Mouse (Mus musculus): ENCODE data around the gene Gm20388.

DNA sequence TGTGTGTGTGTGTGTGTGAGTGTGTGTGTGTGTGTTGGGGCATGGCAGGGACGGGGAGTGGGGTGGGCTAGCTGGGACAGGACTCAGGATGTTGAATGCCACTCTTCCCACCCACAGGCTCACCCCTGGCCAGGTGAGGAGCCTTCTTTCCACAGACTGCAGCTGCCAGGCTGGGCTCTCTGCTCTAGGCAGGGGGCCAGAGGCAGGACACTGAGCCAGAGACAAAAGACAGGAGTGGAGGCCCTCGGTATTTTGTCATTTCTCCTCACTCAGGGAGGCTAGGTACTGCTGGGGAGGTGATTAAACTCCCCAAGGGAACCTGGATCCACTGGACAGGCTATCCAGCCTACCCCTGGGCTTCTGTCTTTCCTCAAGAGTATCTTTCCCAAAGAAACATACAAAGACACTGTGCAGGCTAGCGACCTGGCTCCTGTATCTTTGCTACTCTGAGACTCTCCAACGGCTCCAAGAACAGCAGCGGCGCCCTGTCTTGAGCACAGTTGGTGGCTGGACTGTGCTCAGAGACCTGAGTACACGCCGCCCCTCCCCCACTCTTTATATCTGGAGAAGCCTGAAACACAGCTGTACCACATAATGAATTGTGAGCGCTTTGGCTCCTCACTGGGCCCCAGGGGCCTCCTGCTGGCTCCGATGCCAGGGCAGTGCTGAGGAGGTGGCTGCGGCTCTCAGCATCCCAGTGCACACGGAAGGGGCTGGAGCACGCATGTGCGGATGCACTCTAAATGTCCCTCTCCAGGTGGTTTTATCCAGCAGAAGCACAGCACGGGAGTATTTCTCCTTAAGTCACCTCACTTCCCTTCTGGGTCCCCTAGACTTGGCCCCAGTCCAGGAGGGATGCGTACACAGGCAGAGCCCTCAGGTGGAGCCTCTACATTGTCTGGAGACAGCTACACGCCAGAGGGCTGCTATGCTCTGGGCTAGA lies 274.5 kb downstream of the Gm20388 start:
- peak; percentile 62 for TF ChIP-seq EP300 (optimal IDR thresholded peaks at IDR 0.05)
- no peak for TF ChIP-seq CTCF (IDR thresholded peaks at IDR 0.05; ENCODE audit: low read depth)
